Mouse (Mus musculus): Measurements from ENCODE around the gene Olfr1123. TPM values are rescaled to one million over a fixed set of nuclear protein-coding genes. Genes with fewer than 3 reads are reported as not detected.
"Not testable (repeated sequence)": the region's sequence is repeated elsewhere in the genome, so short reads cannot be mapped to it uniquely, and the experiment has no call there.

Olfr1123 gene
- polyA plus RNA-seq (2011; ENCODE audit: insufficient read depth, insufficient read length, low replicate concordance, missing spikeins), result not detected in 2 replicates

DNA sequence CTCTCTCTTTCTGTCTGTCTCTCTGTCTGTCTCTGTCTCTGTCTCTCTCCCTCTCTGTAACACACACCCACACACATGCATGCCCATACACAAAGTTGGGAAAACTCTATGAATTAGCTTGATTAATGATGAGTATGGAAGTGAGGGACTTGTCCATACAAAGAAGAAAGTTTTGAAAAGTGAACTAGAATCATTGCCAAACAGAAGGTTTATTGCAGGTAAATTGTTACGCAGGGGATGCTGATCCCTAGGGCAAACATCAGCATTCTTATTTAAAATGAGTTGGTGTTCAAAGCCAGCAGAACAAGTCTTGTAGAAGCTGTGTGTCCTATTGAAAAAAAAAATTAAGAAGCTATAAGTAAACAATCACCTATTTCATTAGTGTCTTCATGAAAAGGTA is at the start of gene Olfr1123:
Olfr1123 (plus strand) TSS at position 301 of the 400 bp plus-strand sequence.
- no peaks in the 10 kb centered on the region for H3K4me1 ChIP-seq (ENCODE audit: control insufficient read depth, insufficient read depth, low read length)
- WGBS, result 75% methylated on average over 1 of the region's 1 CpGs
- H3K4me3 ChIP-seq (replicated peaks; ENCODE audit: control insufficient read depth, low read depth, low read length), result no peak within 1 kb of the TSS
- no peak within 1 kb of the TSS for H3K27ac ChIP-seq (ENCODE audit: control insufficient read depth, insufficient read depth, low read depth, low read length, poor library complexity)
- TF ChIP-seq POLR2A (IDR thresholded peaks at IDR 0.05; ENCODE audit: borderline replicate concordance, control insufficient read depth, low read depth, low read length), result no peak
- no peak for TF ChIP-seq CTCF (IDR thresholded peaks at IDR 0.05; ENCODE audit: control insufficient read depth, insufficient read depth, low read length)

DNA sequence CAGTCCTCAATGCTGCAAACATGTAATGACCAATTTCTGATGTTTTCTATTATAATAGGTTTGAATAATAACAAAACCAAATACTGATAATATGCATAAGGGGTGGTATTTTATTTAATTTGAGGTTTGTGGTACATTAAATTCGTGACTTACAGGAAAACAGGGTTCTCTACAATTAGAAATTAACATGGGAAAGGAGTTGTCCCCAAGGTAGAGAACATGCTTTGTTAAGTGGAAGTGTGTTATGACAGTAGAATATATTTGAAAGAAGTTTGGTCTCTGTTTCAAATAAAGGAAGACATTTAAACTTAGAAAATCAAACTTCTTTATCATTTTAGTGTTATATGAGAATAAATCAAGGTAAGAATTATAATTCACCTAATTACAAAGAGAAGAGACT is 46.8 kb upstream of the Olfr1123 start, which contains the start of gene Olfr1121:
Olfr1121 (plus strand) TSS at position 301 of the 400 bp plus-strand sequence.
- no peak within 1 kb of the TSS for H3K27ac ChIP-seq (ENCODE audit: control insufficient read depth, insufficient read depth, low read depth, low read length, poor library complexity)
- H3K4me3 ChIP-seq (replicated peaks; ENCODE audit: control insufficient read depth, low read depth, low read length), result no peak within 1 kb of the TSS
- H3K4me1 ChIP-seq (ENCODE audit: control insufficient read depth, insufficient read depth, low read length), result no peaks in the 10 kb centered on the region
- WGBS, result 16% methylated on average over 1 of the region's 1 CpGs
- TF ChIP-seq CTCF (IDR thresholded peaks at IDR 0.05; ENCODE audit: control insufficient read depth, insufficient read depth, low read length) (no peak), POLR2A (IDR thresholded peaks at IDR 0.05; ENCODE audit: borderline replicate concordance, control insufficient read depth, low read depth, low read length) (no peak)

DNA sequence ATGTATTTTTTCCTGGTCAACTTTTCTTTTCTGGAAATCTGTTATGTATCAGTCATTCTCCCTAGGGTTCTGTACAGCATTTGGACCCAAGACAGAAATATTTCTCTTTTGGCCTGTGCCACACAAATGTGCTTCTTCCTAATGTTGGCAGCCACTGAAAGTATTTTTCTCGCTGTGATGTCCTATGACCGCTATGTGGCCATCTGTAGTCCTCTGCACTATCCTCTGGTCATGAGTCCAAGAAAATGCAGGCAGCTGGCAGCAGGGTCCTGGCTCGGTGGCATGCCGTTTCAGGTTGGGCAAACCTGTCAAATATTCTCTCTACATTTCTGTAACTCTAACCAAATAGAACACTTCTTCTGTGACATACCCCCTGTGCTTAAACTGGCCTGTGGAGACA is 44.7 kb upstream of the Olfr1123 start:
- Histone ChIP-seq H3K27ac (ENCODE audit: control insufficient read depth, insufficient read depth, low read depth, low read length, poor library complexity) (no peak overlapping the region), H3K4me1 (ENCODE audit: control insufficient read depth, insufficient read depth, low read length) (no peaks in the 10 kb centered on the region), H3K4me3 (replicated peaks; ENCODE audit: control insufficient read depth, low read depth, low read length) (no peak overlapping the region)
- TF ChIP-seq POLR2A (IDR thresholded peaks at IDR 0.05; ENCODE audit: borderline replicate concordance, control insufficient read depth, low read depth, low read length) (no peak), CTCF (IDR thresholded peaks at IDR 0.05; ENCODE audit: control insufficient read depth, insufficient read depth, low read length) (no peak)
- 72% methylated on average over 4 of the region's 4 CpGs for WGBS

DNA sequence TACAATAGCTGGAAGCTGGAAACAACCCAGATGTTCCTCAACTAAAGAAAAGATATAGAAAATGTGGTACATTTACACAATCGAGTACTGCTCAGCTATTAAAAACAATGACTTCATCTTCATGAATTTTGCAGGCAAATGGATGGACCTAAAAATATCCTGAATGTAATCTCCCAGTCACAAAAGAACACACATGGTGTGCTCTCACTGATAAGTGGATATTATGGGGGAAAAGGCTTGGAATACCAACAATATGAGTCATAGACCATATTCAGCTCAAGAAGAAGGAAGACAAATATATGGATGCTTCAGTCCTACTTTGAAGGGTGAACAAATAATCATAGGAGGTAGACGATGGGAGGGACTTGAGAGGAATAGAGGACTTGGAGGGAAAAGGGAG is 32.5 kb upstream of the Olfr1123 start:
- TF ChIP-seq POLR2A (IDR thresholded peaks at IDR 0.05; ENCODE audit: borderline replicate concordance, control insufficient read depth, low read depth, low read length) (no peak), CTCF (IDR thresholded peaks at IDR 0.05; ENCODE audit: control insufficient read depth, insufficient read depth, low read length) (no peak)
- Histone ChIP-seq H3K27ac (ENCODE audit: control insufficient read depth, insufficient read depth, low read depth, low read length, poor library complexity) (no peak overlapping the region), H3K4me3 (replicated peaks; ENCODE audit: control insufficient read depth, low read depth, low read length) (no peak overlapping the region), H3K4me1 (ENCODE audit: control insufficient read depth, insufficient read depth, low read length) (no peaks in the 10 kb centered on the region)
- 66% methylated on average over 2 of the region's 2 CpGs for WGBS

GRCm38 (mm10) chr2:87385549-87385948 is 30.9 kb upstream of the Olfr1123 start, which contains the start of gene Olfr1122:
TSS of gene Olfr1122 (plus strand) at chr2:87385849.
- Histone ChIP-seq H3K27ac (ENCODE audit: control insufficient read depth, insufficient read depth, low read depth, low read length, poor library complexity) (no peak within 1 kb of the TSS), H3K4me1 (ENCODE audit: control insufficient read depth, insufficient read depth, low read length) (no peaks in the 10 kb centered on the region), H3K4me3 (replicated peaks; ENCODE audit: control insufficient read depth, low read depth, low read length) (no peak within 1 kb of the TSS)
- TF ChIP-seq POLR2A (IDR thresholded peaks at IDR 0.05; ENCODE audit: borderline replicate concordance, control insufficient read depth, low read depth, low read length), result no peak
- 75% methylated on average over 2 of the region's 2 CpGs for WGBS

- H3K4me3 ChIP-seq (replicated peaks; ENCODE audit: control insufficient read depth, low read depth, low read length); H3K27ac ChIP-seq (ENCODE audit: control insufficient read depth, insufficient read depth, low read depth, low read length, poor library complexity); H3K4me1 ChIP-seq (ENCODE audit: control insufficient read depth, insufficient read depth, low read length): not testable (repeated sequence)
- 77% methylated on average over 5 of the region's 5 CpGs for WGBS
These were observed 22.8 kb upstream of the Olfr1123 start for GRCm38 (mm10) chr2:87393605-87394004.

GRCm38 (mm10) chr2:87394686-87395085 is 21.7 kb upstream of the Olfr1123 start:
- WGBS, result 81% methylated on average over 7 of the region's 7 CpGs
- not testable (repeated sequence) for H3K4me3 ChIP-seq (replicated peaks; ENCODE audit: control insufficient read depth, low read depth, low read length); H3K4me1 ChIP-seq (ENCODE audit: control insufficient read depth, insufficient read depth, low read length); H3K27ac ChIP-seq (ENCODE audit: control insufficient read depth, insufficient read depth, low read depth, low read length, poor library complexity)

- no peaks in the 10 kb centered on the region for H3K4me1 ChIP-seq (ENCODE audit: control insufficient read depth, insufficient read depth, low read length)
- 80% methylated on average over 1 of the region's 1 CpGs for WGBS
- H3K27ac ChIP-seq (ENCODE audit: control insufficient read depth, insufficient read depth, low read depth, low read length, poor library complexity), result no peak within 1 kb of the TSS
- TF ChIP-seq CTCF (IDR thresholded peaks at IDR 0.05; ENCODE audit: control insufficient read depth, insufficient read depth, low read length) (no peak), POLR2A (IDR thresholded peaks at IDR 0.05; ENCODE audit: borderline replicate concordance, control insufficient read depth, low read depth, low read length) (no peak)
- no peak within 1 kb of the TSS for H3K4me3 ChIP-seq (replicated peaks; ENCODE audit: control insufficient read depth, low read depth, low read length)
These were observed 13.5 kb downstream of the Olfr1123 start, which contains the start of gene Olfr1124 for GRCm38 (mm10) chr2:87429975-87430374. TSS of gene Olfr1124 (plus strand) at chr2:87430275.

DNA sequence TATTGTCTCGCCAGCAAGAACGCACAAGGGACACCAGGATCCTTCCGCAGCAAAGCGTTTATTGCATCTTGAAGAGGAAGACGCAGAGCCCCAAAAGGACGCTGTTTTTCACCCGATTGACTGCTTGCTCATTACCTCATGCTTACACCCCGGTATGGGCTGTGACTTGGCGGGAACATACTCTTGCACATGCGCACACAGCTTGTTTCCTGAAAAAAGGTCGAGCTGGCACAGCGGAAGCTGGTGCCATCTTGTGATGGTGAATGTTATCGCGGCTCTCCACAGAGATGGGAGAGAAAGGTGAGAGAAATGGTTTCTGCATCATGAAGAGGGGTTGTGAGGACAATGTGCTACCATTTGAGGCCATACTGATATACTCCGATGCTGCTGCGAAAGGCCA is 21.3 kb downstream of the Olfr1123 start:
- H3K4me1 ChIP-seq (ENCODE audit: control insufficient read depth, insufficient read depth, low read length), result no peaks in the 10 kb centered on the region
- no peak overlapping the region for H3K4me3 ChIP-seq (replicated peaks; ENCODE audit: control insufficient read depth, low read depth, low read length)
- no peak overlapping the region for H3K27ac ChIP-seq (ENCODE audit: control insufficient read depth, insufficient read depth, low read depth, low read length, poor library complexity)
- TF ChIP-seq POLR2A (IDR thresholded peaks at IDR 0.05; ENCODE audit: borderline replicate concordance, control insufficient read depth, low read depth, low read length) (no peak), CTCF (IDR thresholded peaks at IDR 0.05; ENCODE audit: control insufficient read depth, insufficient read depth, low read length) (no peak)
- 87% methylated on average over 16 of the region's 16 CpGs for WGBS

Data from bone marrow, adult 2 months (tissue).